Mouse (Mus musculus): ENCODE results near the gene Klhl3.

The Klhl3 gene

DNA sequence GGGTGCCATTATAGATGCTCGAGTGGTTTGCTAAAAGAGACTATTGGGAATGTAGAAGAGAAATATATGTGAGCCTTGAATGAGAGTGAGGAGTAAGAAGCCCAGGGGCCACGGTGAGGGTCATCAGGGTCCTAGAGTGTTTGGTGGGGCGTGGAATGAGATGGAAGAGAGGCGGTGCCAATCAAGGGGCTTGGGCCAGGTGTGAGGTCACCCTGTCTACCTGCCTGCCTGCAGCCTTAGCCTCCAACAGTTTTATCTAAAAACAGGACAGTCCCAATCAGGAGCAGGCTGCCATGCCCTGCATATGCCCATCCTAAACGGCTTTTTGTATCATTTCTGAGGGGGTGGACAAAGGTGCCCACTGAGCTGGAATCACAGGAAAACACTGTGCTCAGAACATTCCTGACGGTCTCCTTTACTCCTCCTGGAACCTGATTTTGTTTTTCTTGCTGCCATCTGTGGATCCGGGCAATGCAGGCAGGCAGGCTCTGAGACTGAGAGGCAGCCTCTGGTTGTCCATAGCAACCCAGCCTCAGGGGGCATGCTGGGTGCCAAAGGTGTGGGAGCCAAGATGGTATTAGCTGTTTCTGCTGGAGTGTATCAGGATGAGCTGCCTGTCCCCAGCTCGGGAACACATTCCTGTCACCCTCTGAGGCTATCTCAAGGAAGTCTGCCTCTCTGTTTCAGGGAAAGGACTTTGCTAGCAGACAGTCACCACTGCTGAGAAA lies 89.5 kb downstream of the Klhl3 start:
- DNase-seq (ENCODE audit: low read depth, low spot score): no peak

DNA sequence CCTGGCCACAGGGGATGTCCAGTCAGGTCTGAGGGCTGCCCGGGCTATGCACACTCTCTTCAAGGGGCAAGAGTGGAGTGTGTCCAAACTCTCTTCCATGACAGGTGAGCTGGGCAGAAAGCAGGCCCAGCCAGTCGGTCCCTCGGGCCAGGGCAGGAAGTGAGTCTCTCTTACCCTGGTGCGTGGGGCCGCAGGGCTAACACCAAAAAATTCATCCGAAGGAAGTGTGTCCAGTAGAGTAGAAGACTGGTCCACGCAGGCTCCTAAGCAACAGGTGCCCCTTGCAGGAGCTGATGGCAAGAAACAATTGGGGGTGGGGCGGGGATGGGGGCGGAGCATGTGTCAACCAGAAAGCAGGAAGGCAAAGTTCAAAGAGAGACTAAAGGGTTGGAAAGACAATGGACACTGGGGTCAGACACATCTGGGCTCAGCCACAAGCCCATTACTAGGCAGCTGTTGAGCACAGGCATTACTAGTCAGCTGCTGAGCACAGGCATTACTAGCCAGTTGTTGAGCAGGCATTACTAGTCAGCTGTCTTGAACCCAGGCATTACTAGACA lies 90.3 kb downstream of the Klhl3 start:
- no peak for DNase-seq (ENCODE audit: low read depth, low spot score)

DNA sequence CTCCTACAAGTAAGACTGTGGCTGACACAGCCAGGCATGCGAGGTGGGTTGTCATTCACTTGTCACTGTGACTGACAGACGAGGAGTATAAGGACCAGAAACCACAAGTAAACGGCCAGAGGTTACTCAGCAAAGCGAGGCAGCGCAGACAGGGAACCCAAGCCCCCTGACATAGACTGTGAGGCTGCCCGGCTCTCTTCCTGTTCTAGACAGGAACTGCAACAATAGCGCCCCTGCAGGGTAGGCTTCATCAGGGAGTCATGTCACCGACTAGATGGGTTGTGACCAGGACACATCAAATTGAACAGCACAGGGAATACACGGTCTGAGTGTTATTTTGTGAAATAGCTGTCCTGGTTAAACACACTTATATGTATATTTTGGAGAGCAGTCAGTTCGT lies 93.0 kb downstream of the Klhl3 start:
- DNase-seq (ENCODE audit: low read depth, low spot score): peak; percentile 19

DNA sequence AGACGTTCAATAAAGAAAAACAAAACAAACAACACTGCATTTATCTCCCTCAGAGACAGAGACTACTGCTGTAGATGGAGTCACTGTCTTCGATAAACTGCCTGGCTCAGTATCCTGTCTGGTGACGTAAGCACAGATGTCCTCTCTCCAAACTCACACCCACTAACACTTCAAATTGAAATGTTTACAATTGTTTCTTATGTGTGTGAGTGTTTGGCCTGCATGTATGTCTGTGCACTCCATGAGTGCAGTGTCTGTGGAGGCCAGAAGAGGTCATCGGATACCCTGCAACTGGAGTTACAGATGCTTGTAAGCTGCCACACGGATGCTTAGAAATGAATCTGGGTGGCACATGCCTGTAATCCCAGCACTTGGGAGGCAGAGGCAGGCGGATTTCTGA lies 96.1 kb downstream of the Klhl3 start:
- DNase-seq (ENCODE audit: low read depth, low spot score): no peak

DNA sequence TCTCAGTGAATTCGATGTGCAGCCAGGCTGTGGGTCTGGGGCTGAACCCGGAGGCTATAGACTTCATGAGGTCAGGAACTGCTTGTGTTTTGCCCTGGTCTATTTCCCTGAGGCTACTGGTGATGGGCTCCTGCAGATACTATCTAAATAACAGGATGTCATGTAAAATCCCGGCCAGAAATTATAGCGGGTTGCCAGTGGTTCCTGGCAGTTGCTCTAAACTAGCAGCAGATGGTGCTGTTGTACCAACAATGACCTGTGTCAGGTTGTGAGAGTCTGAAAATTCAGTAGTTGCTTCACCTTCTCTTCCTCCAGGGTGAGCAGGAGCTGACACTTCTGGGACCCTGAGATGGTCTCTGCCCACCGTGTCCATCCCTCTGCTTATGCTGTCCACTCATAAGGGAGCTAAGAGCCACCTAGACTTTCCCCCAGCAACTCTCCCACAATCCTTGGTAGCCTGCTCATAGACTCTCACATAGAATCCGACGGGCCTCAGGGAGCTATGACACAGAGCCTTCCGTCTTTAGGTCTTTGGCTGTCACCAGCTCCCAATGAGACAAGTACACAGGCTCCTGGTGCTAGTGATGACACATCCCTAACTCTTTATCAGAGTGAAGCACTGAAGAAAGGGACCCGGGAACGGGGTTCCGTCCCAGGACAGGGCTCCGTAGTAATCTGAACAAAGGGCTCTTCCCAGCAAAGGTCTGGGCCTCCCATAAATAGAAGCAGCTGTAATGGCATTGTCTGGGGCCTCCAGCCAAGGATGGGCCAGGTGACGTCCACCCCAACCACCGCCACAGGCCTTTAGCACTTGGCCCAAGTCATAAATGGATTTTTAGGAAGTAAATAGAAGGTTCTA lies 101.1 kb downstream of the Klhl3 start:
- DNase-seq (ENCODE audit: low read depth, low spot score): peak; percentile 74

DNA sequence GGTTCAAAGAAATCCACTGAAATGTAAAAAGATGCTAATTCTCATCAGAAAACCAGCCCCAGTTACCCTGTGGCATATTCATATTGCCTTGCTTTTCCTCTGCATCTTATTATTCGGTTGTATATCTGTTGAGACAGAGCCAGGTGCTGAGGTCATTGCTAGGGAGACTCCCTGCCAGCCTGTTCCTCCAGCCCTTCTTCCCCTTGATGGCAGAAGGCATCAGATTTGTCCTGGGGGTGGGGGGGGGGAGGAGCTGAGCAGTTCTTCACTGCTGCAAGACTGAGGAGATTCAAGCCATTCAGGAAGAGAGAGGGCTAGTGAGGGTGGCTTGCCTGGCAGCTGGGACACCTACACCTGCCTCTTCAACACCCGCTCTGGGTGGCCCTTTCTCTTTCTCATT lies 101.9 kb downstream of the Klhl3 start:
- DNase-seq (ENCODE audit: low read depth, low spot score): no peak

DNA sequence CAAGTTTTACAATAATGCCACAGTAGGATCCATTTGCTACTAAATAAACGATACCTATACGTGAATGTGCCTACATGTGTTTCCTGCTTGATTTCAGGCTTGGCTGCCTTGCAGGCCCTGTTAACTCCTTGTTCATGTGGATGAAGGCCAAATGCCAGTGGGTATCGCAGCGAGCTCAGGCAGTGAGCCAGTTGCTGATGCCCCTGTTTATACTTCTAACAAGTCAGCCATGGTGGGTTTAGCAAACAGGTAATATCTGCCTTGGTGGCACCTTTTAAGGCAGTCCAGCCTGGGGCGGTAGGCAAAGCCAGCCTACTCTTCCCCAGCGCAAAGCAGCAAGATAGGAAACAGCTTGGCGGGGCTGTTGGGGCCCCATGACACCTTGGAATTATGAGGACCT lies 103.0 kb downstream of the Klhl3 start:
- DNase-seq (ENCODE audit: low read depth, low spot score): no peak

DNA sequence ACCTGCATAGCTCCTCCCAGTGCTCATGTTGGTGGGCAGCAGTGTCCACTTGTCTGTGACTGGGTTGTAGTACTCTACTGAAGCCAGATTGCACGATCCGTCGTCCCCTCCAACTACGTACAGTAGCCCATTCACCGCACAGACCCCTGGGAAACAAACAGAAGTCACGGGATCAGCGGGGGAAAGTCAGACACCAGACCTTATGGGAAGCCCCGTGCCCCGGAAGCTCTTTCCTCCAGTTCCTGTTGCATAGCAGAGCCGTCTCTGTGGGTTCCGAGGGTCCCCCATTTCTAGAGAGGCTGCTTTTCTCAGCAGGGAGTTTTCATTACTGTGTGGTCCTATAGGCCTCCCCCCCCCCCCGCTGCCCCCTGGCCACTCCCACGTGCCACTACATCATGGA lies 104.1 kb downstream of the Klhl3 start:
- DNase-seq (ENCODE audit: low read depth, low spot score): no peak

DNA sequence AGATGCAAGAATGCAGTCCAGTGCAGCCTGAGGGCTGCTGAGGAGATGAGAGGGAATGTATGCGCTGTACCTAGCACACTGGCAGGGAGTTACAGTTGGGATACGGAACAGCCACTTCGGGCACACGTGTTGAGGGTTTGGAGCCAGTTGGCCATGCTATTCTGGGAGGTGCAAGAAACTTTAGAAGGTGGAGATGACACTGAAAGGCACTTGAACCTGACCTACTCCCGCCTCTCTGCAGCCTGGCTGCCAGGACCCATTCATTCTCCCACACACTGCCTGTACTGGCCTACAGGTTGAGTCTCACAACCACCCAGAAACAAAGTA lies 105.4 kb downstream of the Klhl3 start:
- no peak for DNase-seq (ENCODE audit: low read depth, low spot score)

DNA sequence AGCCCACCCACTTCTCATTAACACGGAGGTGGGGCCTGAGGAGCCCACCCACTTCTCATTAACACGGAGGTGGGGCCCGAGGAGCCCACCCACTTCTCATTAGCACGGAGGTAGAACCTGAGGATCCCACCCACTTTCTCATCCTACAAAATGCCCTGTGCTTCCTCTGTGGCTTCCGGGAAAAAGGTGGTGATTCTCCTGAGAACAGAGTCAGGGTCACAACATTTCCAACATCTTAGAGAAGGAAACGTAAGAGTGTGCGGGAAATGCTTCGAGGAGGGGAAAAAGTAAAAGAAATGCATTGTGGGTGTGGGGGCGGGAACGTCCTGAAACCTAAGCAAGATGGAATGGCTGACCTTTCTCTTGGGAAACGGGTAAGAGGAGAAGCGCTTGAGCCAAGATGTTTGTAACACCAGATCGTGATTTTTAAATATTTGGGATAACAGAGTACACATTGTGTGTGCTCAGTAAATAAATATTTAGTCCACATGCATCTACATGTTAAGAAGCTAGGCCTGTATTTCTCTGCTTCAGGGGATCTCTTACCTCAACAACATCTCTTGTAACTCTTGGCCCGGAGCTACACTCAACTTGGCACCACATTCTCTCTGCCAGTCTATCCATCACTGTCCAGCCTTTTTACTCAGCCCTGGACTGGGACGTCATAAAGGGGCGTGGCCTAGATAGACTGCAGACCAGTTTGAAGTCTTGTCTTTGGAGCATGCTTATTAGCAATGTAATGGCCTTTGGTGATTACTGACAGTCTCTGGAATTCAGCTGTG lies 105.9 kb downstream of the Klhl3 start:
- no peak for DNase-seq (ENCODE audit: low read depth, low spot score)

DNA sequence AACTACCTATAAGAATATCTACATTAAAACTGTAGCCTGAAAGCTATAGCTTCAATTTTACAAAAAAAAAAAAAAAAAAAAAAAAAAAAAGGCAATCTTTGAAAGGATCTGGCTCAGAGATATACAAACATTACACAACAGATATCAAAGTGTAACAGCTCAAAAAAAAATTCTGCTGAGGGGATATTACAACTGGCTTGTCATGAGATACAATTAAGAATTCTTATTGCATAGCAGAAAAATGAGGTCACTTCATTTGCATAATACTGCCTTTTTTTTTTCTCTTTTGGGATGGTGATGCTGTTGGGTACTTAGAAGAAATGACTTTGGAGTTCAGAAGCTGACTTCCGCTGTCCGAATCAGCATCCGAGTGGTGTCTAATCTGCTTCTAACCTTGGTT lies 111.6 kb downstream of the Klhl3 start:
- no peak for DNase-seq (ENCODE audit: low read depth, low spot score)

DNA sequence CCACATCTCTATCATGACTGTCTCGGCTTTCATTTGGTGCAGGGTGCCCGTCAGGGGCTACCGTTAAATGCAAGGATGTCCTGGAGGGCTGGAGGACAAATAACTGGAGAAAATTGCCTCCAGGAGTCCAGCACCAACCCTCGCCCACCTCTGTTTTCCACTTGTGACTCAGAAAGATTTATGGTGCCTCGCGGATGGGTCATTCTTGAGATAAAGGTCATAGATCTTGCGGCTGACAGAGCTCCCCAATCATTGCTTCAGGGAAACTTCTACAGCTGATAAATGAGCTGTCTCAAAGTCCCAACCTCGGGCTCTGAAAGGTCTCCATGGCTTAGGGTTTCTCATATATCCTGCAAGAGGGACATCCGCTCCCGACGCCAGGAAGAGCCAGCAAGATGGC lies 116.9 kb downstream of the Klhl3 start:
- no peak for DNase-seq (ENCODE audit: low read depth, low spot score)

DNA sequence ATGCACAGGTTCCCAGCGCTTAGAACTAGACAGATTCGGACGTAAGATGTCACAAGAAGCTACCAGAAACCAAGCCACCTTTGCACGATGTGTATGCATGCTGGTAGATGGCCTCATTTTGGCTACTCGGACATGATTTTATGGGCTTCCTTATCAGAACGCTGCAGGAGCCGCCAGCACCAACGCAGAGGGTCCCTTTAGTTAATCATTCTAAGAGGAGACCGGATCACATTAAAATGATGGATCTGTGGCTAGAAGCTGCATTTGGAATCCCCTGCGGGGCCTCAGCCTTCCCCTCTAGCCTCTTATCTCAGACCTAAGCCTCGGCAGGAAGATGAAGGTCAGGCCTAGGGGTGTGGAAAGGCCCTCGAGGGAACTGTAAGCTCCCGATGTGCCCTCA lies 117.5 kb downstream of the Klhl3 start:
- no peak for DNase-seq (ENCODE audit: low read depth, low spot score)

DNA sequence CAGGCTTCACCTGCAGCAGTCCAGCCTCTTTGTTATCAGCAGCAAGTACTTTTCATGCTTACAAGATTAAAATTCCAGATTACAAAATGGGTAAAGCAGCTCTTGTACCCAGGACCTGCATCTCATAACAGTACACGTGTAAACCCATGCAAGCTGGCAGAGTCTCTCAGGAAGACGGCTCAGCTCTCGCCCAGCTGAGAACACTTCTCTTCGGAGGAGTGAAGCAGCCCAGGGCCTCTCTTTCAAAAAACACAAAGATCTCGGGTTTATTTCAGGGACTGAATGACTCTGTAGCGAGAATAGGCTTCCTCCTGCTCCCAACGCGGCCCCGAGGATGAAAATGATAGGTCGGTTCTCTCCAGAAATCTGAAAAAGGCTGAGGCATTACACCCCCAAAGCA lies 128.8 kb downstream of the Klhl3 start:
- DNase-seq (ENCODE audit: low read depth, low spot score): no peak

DNA sequence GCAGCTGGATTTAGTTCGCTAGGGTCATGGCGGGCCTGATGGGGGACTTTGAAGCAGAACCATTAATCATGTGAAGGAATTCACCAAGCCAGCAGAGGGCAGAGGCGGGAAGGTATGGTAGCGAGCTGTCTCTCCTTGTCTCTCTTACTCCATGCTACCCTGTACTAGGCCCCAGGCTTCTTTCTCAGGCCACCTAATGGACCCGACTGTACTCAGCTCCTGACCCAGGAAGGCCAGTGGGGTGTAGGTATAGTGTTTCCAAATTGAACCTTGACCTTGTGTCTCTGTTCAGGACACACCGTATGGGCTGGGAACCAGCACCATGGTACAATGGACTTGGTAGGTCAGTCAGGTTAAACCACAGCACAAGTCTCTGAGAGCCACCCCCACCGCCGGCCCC lies 129.2 kb downstream of the Klhl3 start:
- DNase-seq (ENCODE audit: low read depth, low spot score): no peak

DNA sequence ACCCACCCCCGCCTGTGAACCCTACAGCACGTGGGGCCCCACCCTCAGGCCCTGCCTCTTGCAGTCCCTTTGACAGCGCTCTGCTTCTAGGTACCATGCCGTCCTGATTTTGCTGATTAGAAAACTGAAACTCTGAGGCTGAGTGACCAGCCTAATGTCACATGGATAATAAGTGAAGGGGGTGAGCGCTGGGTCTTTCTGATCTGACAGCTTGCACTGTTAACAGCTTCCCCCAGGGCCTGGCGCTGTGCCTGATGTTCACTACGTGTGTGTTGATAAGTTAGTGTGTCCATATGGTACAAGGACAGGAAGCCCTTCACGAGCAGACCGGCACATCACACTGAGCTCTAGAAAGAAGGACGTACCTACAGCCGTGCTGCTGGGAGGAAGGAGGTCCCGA lies 130.1 kb downstream of the Klhl3 start:
- no peak for DNase-seq (ENCODE audit: low read depth, low spot score)

DNA sequence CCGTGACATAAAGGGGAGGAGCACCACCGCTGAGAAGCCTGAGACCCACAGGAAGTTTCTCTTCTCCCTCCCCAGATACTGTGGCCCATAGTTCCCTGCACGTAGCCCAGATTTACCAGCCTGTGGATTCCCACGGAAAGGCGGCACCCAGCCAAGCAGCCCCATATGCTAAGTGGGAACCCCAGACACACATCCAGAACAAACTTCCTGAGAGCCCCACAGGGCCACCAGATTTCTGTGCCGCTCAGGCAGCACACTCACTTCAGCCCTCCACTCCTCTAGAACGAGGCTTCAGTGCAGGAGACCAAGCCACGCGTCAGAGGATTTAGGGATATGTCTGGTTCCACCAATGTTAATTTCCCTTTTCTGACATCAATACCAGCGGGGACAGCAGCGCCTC lies 130.5 kb downstream of the Klhl3 start:
- no peak for DNase-seq (ENCODE audit: low read depth, low spot score)

DNA sequence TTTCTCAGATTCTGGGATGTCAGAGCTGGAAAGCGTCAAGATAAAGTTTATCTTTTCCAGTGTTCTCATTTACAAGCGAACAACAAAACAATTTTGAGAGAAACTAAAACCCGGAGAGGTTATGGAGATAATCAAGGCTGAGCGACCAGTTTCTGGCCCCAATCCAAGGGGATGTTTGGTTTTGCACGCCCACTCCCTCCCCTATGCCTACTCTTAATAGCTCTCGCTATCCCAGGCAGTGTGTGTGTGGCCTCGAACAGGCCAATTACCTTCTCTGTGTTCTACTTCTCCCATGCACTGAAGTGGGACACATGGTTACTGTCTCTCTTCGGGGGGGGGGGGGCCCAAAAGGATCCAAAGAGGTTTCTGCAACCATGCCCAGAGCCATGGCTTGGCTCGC lies 132.7 kb downstream of the Klhl3 start:
- no peak for DNase-seq (ENCODE audit: low read depth, low spot score)

DNA sequence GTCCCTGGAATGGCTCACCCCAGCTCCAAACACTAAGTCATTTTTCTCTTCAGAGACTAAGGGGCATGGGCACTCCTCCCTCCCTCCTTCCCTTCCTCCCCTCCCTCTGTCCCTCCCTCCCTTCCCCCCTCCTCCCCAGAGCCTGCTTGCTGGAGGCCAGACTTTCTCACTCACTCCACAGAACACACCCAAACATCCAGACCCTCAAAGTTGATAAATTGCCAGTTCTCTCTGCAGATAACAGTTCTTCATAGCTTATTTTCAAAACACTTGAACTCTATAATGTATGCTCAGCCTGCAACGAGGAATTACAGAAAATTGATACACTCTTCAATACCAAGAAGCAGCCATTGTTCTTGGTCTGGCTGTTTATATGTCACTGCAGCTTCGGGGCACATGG lies 133.3 kb downstream of the Klhl3 start:
- no peak for DNase-seq (ENCODE audit: low read depth, low spot score)

DNA sequence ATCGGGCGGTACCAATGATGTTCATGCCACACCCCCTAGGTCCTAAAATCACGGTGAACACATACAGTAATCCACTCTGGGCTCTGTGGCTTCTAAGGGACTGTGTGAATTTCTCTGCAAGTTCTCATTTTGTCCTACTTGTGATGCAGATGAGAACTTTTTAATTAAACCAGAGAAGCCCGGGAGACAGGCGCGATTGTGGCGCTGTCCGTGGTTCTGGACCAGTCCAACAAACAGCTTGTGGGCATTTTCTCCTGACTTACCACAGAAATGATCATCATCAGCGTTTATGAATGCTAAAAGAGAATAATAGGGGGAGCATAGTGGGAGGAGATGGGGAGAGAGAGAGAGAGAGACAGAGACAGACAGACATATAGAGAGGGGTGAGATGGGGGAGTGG lies 134.5 kb downstream of the Klhl3 start:
- no peak for DNase-seq (ENCODE audit: low read depth, low spot score)

DNA sequence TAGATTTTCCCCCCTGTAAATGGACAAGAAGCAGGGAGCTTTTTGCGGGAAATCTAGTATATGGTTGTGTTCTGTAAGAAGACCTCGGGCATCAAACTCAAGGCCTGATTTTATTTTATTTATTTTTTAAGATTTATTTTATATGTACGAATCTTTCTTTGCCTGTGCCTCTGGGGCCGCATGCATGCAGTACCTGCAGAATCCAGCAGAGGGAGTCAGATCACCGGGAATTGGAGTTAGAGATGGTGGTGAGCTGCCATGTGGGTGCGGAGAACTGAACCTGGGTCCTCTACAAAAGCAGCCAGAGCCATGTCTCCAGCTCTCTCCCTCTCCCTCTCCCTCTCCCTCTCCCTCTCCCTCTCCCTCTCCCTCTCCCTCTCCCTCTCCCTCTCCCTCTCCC lies 135.7 kb downstream of the Klhl3 start:
- DNase-seq (ENCODE audit: low read depth, low spot score): no peak

DNA sequence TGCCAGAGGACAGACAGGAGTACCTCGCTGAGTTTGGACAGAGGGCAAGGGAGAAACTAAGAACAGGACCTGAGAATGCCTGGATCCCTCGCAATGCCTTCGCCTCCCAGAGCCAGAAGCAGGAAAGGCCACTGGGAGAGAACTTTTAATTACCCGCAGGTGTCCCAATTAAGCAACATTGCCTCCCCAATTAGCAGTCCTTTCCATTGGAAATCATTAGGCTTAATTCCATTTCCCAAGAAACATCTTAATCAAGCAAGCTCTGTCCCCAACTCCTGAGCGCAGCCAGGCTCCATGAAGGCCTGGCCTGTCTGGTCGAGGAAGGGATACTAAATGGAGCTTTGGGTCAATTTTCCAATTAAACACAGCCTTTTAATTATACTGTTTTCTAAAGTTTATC lies 147.7 kb downstream of the Klhl3 start:
- DNase-seq (ENCODE audit: low read depth, low spot score): no peak
